Mouse (Mus musculus) lung, embryonic 14.5 days (tissue): ENCODE measurements around the gene Htr2b. TPM values are rescaled to one million over a fixed set of nuclear protein-coding genes. Genes with fewer than 3 reads are reported as not detected.

Experiments
- ATAC-seq: fragments of 200-750 bp; cut with Nextera tagmentation; 2 replicates; pipeline ENCODE4 v1.8.0; 2017; ENCODE audit warnings: mild to moderate bottlenecking, moderate TSS enrichment, moderate library complexity; ENCODE audit not compliant: insufficient read depth
- DNase-seq: peaks from one replicate; pipeline ENCODE4 v3.0.0-alpha.2; 2015
- H3K27ac ChIP-seq: fragments of 300-500 bp; sonication (generic); 2 replicates; pipeline ENCODE4 v1.5.1; 2014; ENCODE audit warnings: low read depth, mild to moderate bottlenecking, moderate library complexity
- H3K27me3 ChIP-seq: fragments of 300-500 bp; sonication (generic); 2 replicates; pipeline ENCODE4 v1.6.1; 2014; ENCODE audit warnings: low read length, control low read depth; ENCODE audit not compliant: insufficient read depth
- H3K36me3 ChIP-seq: fragments of 300-500 bp; sonication (generic); 2 replicates; pipeline ENCODE4 v1.6.1; 2014; ENCODE audit warnings: control low read depth; ENCODE audit not compliant: insufficient read depth
- H3K4me1 ChIP-seq: fragments of 300-500 bp; sonication (generic); 2 replicates; pipeline ENCODE4 v1.6.1; 2014; ENCODE audit warnings: antibody characterized with exemption, control low read depth; ENCODE audit not compliant: insufficient read depth
- H3K4me2 ChIP-seq: fragments of 300-500 bp; sonication (generic); 2 replicates; pipeline ENCODE4 v1.6.1; 2014; ENCODE audit warnings: mild to moderate bottlenecking
- H3K4me3 ChIP-seq: fragments of 300-500 bp; sonication (generic); 2 replicates; pipeline ENCODE4 v1.5.1; 2014; ENCODE audit warnings: low read depth, low read length
- H3K9ac ChIP-seq: fragments of 300-500 bp; sonication (generic); 2 replicates; pipeline ENCODE4 v1.6.1; 2014
- H3K9me3 ChIP-seq: fragments of 300-500 bp; sonication (generic); 2 replicates; pipeline ENCODE4 v1.6.1; 2016; ENCODE audit warnings: low read depth, low read length, control low read depth
- CTCF ChIP-seq: IDR thresholded peaks from 2 replicates; pipeline ENCODE4 v1.5.1; 2016; ENCODE audit warnings: antibody characterized with exemption, low read depth
- WGBS: fragments of 180-500 bp; shearing (Covaris S2); extraction: QIAGEN DNeasy Blood & Tissue Kit; methylation state at CpG from one replicate; pipeline ENCODE4 v1.1.7; 2014; 5-methylcytosine and 5-hydroxymethylcytosine counted together
- polyA plus RNA-seq: library from polyadenylated mRNA; unstranded; fragments of >200 nt; fragmentation: Nextera tagmentation; extraction: Ambion mirVana; gene quantifications from 2 replicates; pipeline ENCODE4 v1.2.1, GENCODE M21; 2014

The Htr2b gene
- polyA plus RNA-seq, 1 experiment from 2014 or later: 0.63 TPM

DNA sequence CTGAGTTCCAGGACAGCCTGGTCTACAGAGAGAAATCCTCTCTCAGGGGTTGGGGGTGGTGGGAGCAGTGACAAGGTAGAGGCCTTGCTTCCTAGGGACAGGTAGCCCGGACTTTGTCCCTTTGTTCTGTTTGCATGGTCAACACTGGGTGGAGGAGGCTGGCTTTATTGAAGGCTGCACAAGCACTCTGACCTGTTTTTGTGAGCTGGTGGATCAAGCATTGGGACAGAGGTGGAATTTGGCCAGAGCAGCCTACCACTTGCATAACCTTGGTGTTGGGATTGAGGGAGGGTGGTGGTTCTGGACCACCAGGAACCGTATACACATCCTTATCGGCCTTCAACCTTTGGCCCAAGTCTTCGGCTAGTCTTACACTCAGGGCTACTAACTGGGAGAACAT, 55.5 kb downstream of the Htr2b start:
- 78% methylated on average over 4 of the region's 4 CpGs for WGBS
- no peak for ATAC-seq

GRCm38 (mm10) chr1:86054943-86055342, 56.8 kb downstream of the Htr2b start:
- no peaks in the 10 kb centered on the region for H3K36me3 ChIP-seq
- H3K27me3 ChIP-seq: no peaks in the 10 kb centered on the region
- H3K4me2 ChIP-seq: no peak overlapping the region
- DNase-seq (no peak), ATAC-seq (no peak)
- H3K27ac ChIP-seq: no peak overlapping the region
- H3K4me1 ChIP-seq: no peaks in the 10 kb centered on the region
- 61% methylated on average over 3 of the region's 3 CpGs for WGBS
- no peak overlapping the region for H3K9ac ChIP-seq
- H3K4me3 ChIP-seq: no peak overlapping the region
- no peaks in the 10 kb centered on the region for H3K9me3 ChIP-seq
- TF ChIP-seq CTCF: no peak

More for the DNA sequence above, 55.5 kb downstream of the Htr2b start:
- H3K9ac ChIP-seq: no peak overlapping the region
- no peaks in the 10 kb centered on the region for H3K36me3 ChIP-seq
- no peaks in the 10 kb centered on the region for H3K27me3 ChIP-seq
- DNase-seq: no peak
- TF ChIP-seq CTCF: no peak
- no peak overlapping the region for H3K4me2 ChIP-seq
- no peak overlapping the region for H3K4me3 ChIP-seq
- no peaks in the 10 kb centered on the region for H3K9me3 ChIP-seq
- no peak overlapping the region for H3K27ac ChIP-seq
- no peaks in the 10 kb centered on the region for H3K4me1 ChIP-seq

DNA sequence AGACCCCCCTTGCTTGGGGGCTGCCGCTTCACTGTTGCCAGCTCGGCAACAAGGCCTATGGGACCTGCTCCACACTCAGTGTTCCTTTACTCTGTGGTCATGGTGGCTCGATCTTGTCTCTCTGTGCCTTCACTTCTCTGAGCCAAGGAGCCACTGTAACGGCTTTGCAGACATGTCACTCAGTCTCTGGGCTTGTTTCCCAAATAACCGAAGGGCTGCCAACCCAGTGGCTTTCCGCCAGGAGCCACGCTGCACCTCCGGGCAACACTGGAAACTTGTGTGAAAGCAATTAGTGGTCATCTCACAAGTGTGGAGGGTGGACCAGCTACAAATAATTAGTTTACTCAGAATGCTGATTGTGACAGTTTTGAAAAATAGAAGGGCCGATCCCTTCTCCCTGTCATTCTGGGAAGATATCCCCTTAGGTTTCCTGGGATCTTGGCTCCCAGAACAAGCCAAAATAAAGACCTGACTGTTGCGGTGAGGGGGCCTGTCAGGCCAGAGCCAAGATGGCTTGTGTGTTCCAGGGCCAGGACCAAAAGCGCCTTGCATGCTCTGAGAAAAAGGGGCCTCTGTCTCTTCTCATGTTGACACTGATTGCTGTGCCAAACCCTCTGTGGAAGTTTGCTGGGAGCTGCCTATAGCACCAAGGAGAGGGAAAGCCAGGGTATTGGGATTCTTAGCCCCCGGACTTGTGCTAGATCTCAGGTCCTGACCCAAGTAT, 58.4 kb downstream of the Htr2b start:
- Histone ChIP-seq H3K27ac (no peak overlapping the region), H3K27me3 (peaks cover 3% of the 10 kb centered on the region; the same call in 1 of the 2 replicates), H3K36me3 (no peaks in the 10 kb centered on the region), H3K4me1 (no peaks in the 10 kb centered on the region), H3K4me3 (no peak overlapping the region), H3K9me3 (no peaks in the 10 kb centered on the region), H3K4me2 (no peak overlapping the region), H3K9ac (no peak overlapping the region)
- no peak for DNase-seq
- WGBS: 74% methylated on average over 12 of the region's 12 CpGs
- no peak for TF ChIP-seq CTCF
- no peak for ATAC-seq

Other genes with a start within 250 kb of the Htr2b start
- gene Itm2c, start 217.7 kb downstream of the Htr2b start, polyA plus RNA-seq: 99.5 and 107 TPM in 2 replicates
- gene 4933407L21Rik, start 183.5 kb downstream of the Htr2b start, polyA plus RNA-seq: not detected in 2 replicates
- not detected in 2 replicates for gene Gpr55, start 151.0 kb downstream of the Htr2b start, polyA plus RNA-seq
- gene Spata3, start 95.2 kb downstream of the Htr2b start, polyA plus RNA-seq: not detected in 2 replicates
- 1.3 and 2.0 TPM in 2 replicates for gene 2810459M11Rik, start 66.1 kb downstream of the Htr2b start, polyA plus RNA-seq
- 196 and 200 TPM in 2 replicates for gene Psmd1, start 47.6 kb downstream of the Htr2b start, polyA plus RNA-seq
- not detected in 2 replicates for gene Gm21972, start 21.7 kb upstream of the Htr2b start, polyA plus RNA-seq
- 22.3 and 28.2 TPM in 2 replicates for gene Armc9, start 42.8 kb upstream of the Htr2b start, polyA plus RNA-seq
- gene B3gnt7, start 190.9 kb upstream of the Htr2b start, polyA plus RNA-seq: 7.2 and 7.5 TPM in 2 replicates
- 391 and 408 TPM in 2 replicates for gene Ncl, start 247.4 kb upstream of the Htr2b start, polyA plus RNA-seq